Mouse (Mus musculus) left cerebral cortex, adult 2 months (tissue): ENCODE measurements around the gene Aff4. TPM values are rescaled to one million over a fixed set of nuclear protein-coding genes. Genes with fewer than 3 reads are reported as not detected.

Experiments
- DNase-seq, 2 experiments: peaks; one replicate each; pipeline ENCODE4 v3.0.0; 2021 to 2022; ENCODE audit warnings: low spot score in 2 of 2, mixed read lengths in 1 of 2; ENCODE audit errors: extremely low spot score in 1 of 2
- H3K27ac ChIP-seq: fragments of 200-600 bp; 2 replicates; pipeline ENCODE4 v1.8.1; 2022
- H3K4me3 ChIP-seq: fragments of 200-600 bp; 2 replicates; pipeline ENCODE4 v1.8.1; 2022
- CTCF ChIP-seq: fragments of 200-600 bp; IDR thresholded peaks from 2 replicates; pipeline ENCODE4 v1.8.1; 2022; ENCODE audit warnings: antibody characterized with exemption, mild to moderate bottlenecking, moderate library complexity
- intact Hi-C: fragments of 180-260 bp; cut with DNase I; formaldehyde crosslinking; loops from one replicate; pipeline ENCODE4 v1.15.1; 2025
- total RNA-seq, 2 experiments: library from RNA; stranded (reverse); gene quantifications; 2 replicates each; pipeline ENCODE4 v1.2.3; 2021

The Aff4 gene
- total RNA-seq, 2 experiments from 2014 or later: 187 to 201 TPM

DNA sequence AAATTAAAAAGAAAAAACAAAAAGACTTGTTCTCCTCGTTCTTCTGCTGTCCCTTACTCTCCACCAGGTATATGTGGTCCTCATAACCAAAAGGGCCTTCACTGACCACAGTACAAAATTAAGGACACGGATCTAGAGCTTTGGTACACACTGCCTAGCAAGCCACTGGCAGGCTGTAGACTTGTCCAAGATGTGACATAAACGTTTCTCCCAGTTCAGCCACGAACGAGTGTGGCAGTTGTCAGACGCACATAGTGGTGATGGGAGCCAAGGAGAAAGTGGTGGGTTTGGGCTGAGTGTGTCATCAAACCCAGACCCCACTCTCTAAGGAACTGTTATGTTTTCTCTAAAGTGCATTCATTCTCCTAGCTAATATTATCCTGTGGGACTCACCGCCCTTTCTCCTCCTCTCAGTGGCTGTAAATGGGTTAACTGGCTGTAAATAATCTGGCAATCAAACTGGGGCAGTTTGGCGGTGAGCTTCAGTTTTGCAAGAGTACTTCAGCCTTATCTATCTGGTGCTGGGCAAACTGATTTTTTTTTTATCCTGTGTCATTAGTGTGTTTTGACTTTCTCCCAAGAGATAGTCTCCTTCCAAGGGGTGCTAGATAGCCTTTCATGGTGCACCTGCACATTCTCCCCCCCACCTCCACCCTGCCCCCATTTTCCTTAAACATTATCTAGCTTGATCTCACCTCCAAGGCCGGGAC is 80.9 kb downstream of the Aff4 start:
- no peak; the same call in 1 of the 2 replicates for TF ChIP-seq CTCF
- DNase-seq: no peak
- H3K27ac ChIP-seq: peak overlapping the region; percentile 94
- intact Hi-C loops: loop anchor here (2.0 kb wide), 1 partner anchor 131 kb away; the partner anchor contains the start of gene Hspa4
- H3K4me3 ChIP-seq: peak overlapping the region; percentile 74

DNA sequence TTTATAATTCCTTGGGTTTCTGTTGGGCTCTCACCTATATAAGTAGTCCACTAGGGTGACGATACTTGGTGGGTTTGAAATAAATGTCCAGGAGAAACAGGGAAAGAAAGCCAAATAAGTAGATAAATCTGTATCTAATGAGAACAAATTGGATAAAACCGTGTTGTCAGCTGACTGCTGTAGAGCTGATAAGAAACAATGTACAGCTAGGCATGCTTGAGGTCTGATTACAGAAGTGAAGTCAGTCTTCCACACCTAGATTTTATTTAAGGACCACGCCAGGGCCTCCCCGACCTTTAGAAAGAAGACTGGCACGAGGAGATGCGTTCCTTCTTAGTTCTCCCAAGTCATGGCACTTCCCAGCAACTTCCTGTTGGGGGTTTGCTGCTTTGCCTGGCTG is 82.4 kb downstream of the Aff4 start:
- intact Hi-C loops: no loop called here
- TF ChIP-seq CTCF: no peak

DNA sequence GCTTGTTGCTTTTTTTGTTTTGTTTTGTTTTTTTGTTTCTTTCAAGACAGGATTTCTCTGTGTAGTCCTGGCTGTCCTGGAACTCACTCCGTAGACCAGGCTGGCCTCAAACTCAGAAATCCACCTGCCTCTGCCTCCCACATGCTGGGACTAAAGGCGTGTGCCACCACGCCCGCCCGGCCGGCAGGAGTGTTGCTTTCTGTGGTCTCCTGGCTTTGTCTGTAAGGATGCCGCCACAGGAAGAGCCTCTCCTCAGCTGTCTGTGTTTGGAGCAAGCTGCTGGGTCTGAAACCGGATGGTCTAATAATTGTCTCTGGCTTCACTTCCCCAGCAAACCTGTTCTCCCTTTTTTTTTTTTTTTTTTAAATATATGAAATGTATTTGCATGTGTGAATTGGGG is 84.9 kb downstream of the Aff4 start:
- H3K27ac ChIP-seq: no peak overlapping the region
- intact Hi-C loops: no loop called here
- no peak for TF ChIP-seq CTCF

More for the DNA sequence above, 82.4 kb downstream of the Aff4 start:
- no peak for DNase-seq
- no peak overlapping the region for H3K4me3 ChIP-seq
- no peak overlapping the region for H3K27ac ChIP-seq

DNA sequence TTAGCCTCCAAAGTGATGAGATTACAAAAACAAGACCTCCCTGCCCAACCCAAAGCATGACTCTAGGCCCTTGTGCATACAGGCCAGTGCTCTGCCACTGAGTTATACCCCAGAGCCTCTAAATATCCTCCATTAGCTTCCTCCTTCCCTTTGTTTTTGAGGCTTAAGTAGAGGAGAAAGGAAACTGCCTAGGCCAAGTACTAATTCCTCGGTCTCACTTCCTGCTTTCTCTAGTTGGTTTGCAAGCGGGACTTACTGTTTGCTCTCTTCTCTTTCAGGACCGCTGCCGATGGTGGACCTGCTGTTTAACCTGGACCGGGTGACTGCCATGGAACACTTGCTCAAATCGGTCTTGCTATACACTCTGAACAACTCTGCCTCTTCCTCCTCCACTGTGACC is 85.7 kb downstream of the Aff4 start:
- TF ChIP-seq CTCF: no peak

More for the DNA sequence above, 84.9 kb downstream of the Aff4 start:
- no peak for DNase-seq
- H3K4me3 ChIP-seq: no peak overlapping the region

DNA sequence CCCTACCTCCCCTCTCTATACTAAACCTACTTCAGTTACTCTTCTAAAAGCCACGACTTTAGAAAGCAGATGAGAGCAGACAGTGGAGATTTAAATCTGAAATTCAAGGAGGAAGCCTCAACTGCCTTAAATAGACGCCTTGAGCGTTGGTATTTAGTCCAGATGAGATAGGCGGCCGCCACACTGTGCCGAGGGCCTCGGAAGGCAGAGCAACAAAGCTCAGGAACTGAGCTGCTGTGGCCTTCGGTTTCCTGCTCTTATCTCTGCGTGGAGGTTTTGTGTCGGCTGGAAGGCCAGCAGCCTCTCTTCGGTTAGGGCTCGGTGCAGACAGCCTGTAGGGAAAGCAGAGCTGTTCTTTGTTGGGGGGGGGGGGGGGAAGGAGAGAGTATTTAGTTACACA is 91.3 kb downstream of the Aff4 start:
- intact Hi-C loops: no loop called here
- Histone ChIP-seq H3K4me3 (no peak overlapping the region), H3K27ac (no peak overlapping the region)
- no peak for TF ChIP-seq CTCF
- DNase-seq: no peak

More for the DNA sequence above, 85.7 kb downstream of the Aff4 start:
- Histone ChIP-seq H3K27ac (no peak overlapping the region), H3K4me3 (no peak overlapping the region)
- intact Hi-C loops: no loop called here
- no peak for DNase-seq

DNA sequence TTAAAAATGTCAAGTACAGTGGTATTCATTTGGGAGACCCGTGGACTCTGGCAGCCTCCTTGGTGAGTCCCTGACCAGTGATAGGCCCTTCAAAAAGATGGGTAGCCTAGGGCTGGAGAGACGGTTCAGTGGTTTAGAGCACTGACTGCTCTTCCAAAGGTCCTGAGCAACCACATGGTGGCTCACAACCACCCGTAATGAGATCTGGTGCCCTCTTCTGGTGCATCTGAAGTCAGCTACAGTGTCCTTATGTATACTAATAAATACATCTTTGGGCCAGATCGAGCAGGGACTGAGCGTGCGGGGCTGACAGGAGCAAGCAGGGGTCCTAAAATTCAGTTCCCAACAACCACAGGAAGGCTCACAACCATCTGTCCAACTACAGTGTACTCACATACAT is 93.2 kb downstream of the Aff4 start:
- TF ChIP-seq CTCF: peak; percentile 65
- DNase-seq: no peak
- Histone ChIP-seq H3K4me3 (no peak overlapping the region), H3K27ac (no peak overlapping the region)
- intact Hi-C loops: no loop called here

DNA sequence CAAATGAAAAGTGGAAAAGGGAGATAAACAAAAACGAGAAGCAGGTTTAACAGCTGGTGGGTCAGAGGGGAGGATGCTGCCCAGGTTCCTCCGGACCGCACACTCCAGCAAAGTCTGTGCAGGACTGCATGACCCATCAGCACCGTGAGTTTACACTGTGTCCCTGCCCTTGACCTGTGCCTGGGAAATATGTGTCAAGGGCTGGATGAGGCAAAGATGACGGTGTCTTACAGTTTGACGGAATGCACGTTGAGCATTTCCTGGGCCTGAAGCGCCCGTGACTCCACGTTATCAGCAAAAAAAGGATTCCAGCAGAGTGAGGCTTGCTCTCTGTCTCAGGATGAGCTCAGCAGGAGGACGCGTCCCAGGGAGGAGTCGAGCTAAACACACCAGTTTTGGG is 94.9 kb downstream of the Aff4 start:
- no peak overlapping the region for H3K27ac ChIP-seq
- intact Hi-C loops: no loop called here
- DNase-seq: no peak
- no peak overlapping the region for H3K4me3 ChIP-seq
- no peak for TF ChIP-seq CTCF

DNA sequence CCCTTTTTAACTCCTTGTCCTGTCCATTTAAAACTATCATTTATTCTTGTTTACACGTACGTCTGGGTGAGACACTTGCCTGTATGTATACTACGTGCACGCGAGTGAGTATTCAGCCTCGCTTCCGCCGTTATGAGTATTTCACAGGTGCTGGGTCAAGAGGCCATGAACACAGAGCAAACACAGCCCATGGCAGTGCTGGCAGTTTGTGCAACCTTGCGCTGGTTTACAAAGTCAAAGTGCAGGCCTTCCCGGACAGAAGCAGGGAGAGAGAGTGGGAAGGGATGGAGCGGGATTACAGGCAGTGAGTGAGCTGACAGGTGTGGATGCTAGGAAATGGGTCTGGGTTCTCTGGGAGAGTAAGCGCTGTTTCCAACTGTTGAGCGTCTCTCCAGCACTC is 95.5 kb downstream of the Aff4 start:
- Histone ChIP-seq H3K4me3 (no peak overlapping the region), H3K27ac (no peak overlapping the region)
- DNase-seq: no peak
- intact Hi-C loops: no loop called here
- no peak for TF ChIP-seq CTCF

DNA sequence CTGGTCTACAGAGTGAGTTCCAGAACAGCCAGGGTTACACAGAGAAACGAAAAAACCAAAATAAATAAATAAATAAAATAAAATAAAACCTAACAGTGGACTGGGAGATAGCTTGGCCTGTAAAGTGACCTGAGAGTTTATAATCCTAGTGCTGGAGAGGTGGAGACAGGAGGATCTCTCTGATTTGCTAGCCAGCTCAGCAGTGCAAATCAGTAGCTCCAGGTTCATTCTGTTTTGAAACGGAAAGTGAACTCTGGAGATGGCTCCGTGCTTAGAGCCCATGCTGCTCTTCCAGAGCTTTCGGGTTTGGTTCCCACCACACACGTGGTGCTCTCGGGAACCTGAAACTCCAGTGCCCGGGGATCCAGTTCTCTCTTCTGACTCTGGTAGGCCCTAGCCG is 97.4 kb downstream of the Aff4 start:
- TF ChIP-seq CTCF: no peak
- DNase-seq: no peak
- intact Hi-C loops: no loop called here
- no peak overlapping the region for H3K27ac ChIP-seq
- no peak overlapping the region for H3K4me3 ChIP-seq

DNA sequence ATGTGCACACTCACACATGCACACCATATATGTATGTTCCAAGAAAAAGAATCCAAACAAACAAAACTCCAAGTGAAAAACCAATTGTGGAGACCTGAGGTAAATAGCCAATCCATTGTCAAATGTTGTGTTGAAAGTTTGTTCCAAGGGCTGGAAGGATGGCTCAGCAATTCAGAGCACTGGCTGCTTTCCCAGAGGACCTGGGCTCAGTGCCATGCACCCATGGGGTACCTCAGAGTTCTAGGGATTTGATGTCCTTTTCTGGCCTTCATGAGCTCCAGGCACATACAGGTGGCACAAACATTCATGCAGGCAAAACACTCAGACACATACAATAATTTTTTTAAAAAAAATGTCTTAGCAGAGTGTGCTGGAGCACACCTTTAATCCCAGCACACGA is 97.9 kb downstream of the Aff4 start:
- Histone ChIP-seq H3K4me3 (no peak overlapping the region), H3K27ac (no peak overlapping the region)
- no peak for DNase-seq
- no peak for TF ChIP-seq CTCF
- intact Hi-C loops: no loop called here

DNA sequence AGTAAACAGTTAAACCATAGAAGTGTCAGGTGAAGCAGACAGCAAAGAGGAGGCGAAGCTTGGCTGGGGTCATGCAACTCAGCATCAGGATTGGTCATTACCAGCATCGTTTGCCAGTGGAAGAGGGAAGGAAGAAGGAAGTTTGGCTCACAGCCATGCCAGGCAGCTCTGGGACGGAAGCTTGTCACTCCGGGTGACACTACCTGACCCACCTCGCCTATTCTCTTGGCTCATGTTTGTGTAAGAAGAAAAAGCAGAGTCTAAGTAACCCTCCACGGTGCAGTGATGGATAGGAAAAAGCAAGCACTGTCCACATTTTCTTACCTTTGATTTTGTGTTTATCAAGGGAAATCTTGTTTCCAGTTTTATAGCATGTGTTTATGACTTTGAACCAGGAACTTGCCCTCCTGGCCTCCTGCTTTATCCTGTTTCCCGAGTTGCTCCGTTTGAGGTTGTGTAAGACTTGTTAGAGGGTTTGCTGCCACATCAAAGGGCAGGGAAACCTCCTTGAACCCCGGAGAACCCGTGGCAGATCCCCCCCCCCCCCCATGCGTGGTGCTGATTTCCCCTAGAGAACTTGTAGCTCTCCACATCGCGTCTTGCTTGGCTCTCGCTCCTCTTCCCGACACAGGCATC is 99.6 kb downstream of the Aff4 start:
- Histone ChIP-seq H3K27ac (no peak overlapping the region), H3K4me3 (no peak overlapping the region)
- no peak for TF ChIP-seq CTCF
- intact Hi-C loops: loop anchor here (10.0 kb wide), 1 partner anchor 1035 kb away; no protein-coding TSS in a partner anchor
- DNase-seq: no peak

DNA sequence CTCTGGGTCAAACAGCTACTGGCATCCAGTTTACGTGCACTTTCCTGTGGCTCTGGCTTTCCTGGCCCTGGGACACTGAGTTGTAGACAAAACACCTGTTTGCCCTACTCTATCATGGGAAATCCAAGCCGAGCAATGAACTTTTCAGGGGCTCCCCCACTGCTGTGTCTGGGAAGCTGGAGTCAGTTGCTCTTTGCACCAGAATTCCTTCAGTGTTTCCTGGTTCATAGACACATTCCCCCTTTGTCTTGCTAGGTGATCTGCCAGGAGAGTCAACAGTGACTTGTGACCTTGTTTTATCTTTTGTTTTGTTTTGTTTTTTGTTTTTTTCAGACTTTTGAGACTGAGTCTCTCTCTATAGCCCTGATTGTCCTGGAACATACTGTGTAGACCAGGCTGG is 100.7 kb downstream of the Aff4 start:
- Histone ChIP-seq H3K27ac (no peak overlapping the region), H3K4me3 (no peak overlapping the region)
- intact Hi-C loops: loop anchor here (10.0 kb wide), 1 partner anchor 1037 kb away; no protein-coding TSS in a partner anchor
- no peak for DNase-seq
- TF ChIP-seq CTCF: no peak
